Mouse (Mus musculus): ENCODE measurements at regions not wholly inside any gene's neighbourhood (a gene's known extent, or its start where the extent isn't known, plus 50 kb on each side); places are given as distances from the start of the nearest gene placed in this dataset.
A peak's percentile ranks its signal among the peaks of the same experiment; 100 is the strongest.

DNA sequence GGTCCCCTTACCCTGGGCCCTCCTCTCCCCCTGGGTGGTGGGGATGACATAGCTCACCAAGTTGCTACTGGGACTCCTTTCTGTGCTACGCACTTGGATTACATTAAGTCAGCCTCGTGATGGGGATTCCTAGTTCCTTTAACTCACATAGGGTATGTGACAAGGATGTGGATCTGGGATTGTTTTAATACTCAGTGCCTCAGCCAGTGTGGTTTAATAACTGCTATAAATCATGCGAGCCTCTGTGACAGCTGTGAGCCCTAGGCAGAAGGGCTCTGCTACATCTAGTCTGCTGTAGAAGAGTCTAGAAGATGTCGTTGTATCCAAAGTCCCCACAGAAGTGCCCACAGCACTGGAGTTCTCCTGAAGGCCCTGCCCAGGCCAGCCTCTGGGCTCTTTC is 796.5 kb upstream of the Car8 start:
- DNase-seq (ENCODE audit: low spot score in 2 of 2), result no peak

DNA sequence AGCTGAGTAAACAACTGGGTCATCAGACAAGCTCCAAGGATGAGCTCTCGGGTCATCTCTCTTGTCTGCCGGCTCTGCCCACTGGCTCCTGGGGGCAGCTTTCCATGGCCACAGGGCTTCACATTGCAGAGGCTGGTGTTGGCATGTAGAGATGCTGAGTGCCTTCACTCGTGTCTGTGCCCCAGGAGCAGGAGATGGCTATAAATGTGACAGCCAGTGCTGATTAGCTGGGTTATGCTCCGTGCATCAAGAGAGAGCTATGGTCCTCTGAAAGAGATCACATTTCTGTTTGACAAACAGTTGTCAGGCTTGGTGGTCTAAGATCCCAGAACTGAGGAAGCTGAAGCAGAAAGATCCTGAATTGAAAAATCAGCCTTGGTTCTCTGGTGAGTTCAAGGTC is 795.4 kb upstream of the Car8 start:
- no peak for DNase-seq (ENCODE audit: low spot score in 2 of 2)

DNA sequence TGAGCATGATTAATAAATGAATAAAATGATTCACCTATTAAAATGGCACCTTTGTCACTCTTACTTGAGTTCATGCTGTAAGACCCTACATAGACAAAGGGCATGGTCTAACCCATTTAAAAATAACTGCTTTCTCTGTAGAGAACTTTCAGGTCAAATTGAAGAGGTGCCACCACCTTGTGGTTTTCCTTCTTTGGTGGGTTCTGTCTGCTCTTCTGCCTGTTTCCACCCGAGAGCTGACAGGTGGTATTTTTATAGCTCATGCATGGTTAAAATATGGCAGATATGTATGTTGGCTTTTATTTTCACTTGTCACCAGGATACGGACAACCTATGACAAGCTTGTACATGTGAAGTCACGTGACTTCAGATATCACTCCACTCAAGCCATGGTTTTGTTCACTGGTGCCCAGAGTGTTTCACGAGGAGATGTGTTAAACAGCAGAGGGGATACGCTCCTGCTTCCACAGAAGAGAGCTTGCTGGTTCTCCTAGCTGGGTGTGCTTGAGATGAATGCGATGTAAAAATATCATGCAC is 794.3 kb upstream of the Car8 start:
- no peak for DNase-seq (ENCODE audit: low spot score in 2 of 2)

DNA sequence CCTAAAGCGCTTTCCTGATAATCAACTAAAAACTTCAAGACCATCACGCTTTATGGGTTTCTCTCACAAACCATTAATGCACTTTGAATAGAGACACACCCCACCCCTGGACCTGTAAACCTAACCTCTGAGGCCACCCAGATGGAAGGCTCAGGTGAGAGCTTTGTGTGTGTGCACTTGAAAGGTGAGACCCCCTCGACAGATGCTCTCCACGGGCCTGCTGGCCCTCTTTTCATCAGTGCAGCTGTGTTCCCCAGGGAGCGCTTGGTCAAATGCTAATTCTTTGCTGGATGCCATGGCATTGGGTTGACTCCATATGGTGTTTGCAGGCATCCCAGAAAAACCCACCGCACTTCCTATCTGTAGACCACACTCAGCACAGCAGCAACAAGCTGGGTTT is 792.8 kb upstream of the Car8 start:
- DNase-seq (ENCODE audit: low spot score in 2 of 2), result no peak

DNA sequence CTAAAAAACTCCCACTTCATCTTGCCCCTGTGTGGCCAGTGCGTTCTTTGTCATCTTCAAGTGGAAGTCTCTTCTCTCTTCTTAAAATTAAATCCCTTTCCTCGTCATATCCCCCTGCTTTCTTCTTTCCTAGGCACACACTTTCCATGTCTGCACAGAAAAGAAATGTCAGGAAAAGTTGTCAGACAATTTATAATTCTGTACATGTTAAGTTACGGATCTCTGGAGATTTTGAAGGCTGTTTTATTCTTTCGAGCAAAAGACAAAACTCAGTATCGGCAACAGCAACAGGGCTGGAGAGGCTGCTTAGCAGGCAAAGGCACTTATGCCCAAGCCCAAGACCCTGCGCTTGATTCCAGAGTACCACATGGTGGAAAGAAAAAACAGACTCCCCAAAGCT is 790.1 kb upstream of the Car8 start:
- no peak for DNase-seq (ENCODE audit: low spot score in 2 of 2)

DNA sequence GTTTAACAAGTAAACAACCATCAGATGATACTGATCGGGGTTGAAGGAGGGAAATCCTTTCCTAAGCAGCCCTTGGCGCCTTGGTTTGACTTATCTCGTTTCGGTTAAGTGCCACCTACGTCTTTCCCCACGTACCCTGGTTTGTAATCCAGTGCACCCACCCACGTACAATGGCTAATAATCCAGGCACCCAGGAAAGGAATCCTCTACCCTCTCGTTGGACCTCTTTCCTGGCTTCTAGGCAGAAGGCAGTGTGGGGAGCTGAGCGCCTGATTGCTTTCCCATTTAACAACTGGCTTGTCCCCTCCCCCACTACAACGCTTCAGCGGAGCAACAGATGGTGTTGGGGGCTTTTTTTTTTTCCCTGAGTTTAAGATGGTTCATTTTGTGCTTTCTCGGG is 789.6 kb upstream of the Car8 start:
- no peak for DNase-seq (ENCODE audit: low spot score in 2 of 2)

- peak; percentile 77 to 79 for DNase-seq (ENCODE audit: low spot score in 2 of 2)
Measured at GRCm38 (mm10) chr4:9027798-9028404, 789.1 kb upstream of the Car8 start.

- DNase-seq (ENCODE audit: low spot score in 2 of 2), result no peak
Measured at GRCm38 (mm10) chr4:9027383-9027782, 788.5 kb upstream of the Car8 start.

GRCm38 (mm10) chr4:9026841-9027240 is 788.0 kb upstream of the Car8 start:
- DNase-seq (ENCODE audit: low spot score in 2 of 2), result no peak

DNA sequence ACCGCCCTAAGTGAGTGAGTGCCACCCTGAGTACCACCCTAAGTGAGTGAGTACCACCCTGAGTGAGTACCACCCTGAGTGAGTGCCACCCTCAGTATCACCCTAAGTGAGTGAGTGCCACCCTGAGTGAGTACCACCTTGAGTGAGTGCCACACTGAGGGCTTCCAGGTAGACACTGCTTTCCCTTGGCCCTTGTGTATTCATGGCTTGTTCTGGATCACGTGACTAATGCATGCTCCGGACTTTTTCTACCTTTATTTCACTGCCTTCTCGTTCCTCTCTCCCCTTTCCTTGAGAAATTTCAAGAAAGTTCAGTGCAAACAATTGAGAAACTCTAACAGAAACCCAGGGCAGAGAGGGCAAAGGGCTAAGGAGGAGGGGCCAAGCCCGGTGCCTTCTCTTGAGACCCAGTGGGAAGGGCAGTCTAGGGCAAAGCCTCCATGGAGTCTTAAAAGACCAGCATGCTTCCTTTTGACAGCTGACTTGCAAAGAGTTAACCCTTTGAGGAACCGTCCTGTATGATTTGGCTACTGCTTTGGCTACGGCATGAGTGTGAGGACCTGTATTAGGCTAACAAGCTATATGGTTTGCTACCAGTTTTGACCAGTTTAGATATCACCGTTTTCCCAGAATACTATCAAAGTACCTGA is 787.1 kb upstream of the Car8 start:
- DNase-seq (ENCODE audit: low spot score in 2 of 2), result no peak

DNA sequence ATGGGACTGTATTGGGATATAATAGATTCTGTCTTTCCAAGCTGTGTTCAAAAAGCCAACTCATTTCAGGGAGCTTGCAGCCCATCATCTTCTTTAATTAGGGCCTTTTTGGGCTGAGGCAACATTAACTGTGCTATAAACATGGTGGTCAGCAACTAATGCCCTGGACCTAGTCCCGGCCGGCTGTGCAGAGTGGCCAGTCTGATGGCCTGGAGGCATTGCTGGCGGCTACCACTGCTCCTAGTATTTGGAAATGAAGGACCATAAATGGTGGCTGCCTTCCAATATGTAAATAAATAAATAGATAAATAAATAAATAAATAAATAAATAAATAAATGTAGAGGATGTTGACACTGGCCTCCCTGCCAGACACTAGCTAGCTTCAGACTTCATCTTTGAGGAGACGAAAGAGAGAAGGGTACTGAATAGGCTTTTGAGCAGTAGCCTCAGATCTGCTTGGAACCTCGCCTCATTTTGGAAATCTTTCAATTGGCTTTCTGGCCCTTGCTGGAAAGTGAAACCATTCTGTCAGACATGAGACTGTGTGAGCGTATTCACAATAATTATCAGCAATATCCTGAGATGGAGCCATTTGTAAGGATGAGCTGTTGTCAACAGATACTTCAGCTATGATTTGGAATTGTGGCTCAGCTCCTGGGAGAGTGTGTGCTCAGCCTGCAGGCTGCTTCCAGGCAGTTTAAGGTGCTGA is 785.5 kb upstream of the Car8 start:
- DNase-seq (ENCODE audit: low spot score in 2 of 2), result no peak

- no peak for DNase-seq (ENCODE audit: low spot score in 2 of 2)
Measured at GRCm38 (mm10) chr4:9019241-9020110, 780.6 kb upstream of the Car8 start.

DNA sequence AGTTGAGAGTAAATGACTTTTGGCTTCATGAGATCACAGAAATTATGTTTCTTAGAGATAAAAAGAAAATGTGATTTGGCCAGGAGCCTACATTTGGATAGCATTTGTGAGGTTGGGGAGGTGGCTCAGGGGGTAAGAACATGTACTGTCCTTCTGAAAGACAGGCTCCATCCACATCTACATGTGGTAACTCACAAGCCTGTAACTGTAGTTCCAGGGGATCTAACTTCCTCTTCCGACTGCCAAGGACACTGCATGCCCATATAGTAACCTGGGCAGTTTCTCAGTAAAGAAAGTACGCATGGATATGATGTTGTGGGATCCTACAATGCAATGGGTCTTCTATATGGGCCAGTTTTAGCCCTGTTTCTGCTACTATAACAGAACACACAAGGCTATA is 779.4 kb upstream of the Car8 start:
- DNase-seq (ENCODE audit: low spot score in 2 of 2), result no peak

DNA sequence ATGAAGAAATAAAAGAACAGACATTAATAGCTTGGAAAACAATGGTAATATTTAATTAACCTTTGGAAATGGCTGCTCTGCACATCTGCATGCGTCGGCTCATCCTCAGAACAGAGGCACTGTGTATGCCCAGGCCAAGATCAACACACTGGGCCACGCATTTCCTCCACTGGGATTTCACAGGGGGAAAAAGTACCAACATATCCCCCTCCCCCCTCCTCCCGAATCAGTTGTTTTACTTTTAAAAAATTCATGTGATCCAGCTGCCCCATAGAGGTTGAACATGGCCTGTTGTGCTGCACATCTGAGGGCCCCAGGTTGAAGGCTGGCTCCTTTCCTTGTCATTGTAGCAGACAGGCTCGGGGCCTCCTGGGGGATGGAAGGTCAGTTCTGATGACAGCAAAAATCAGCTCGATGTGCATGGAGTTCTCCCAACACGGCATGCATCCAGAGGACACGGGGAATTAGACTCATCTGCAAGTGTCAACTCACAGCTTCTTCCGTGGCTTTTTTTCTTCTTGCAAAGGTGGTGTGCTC is 777.7 kb upstream of the Car8 start:
- DNase-seq (ENCODE audit: low spot score in 2 of 2), result no peak

- no peak for DNase-seq (ENCODE audit: low spot score in 2 of 2)
Measured at GRCm38 (mm10) chr4:9015528-9016503, 777.0 kb upstream of the Car8 start.

GRCm38 (mm10) chr4:9014986-9015385 is 776.1 kb upstream of the Car8 start:
- no peak for DNase-seq (ENCODE audit: low spot score in 2 of 2)

- DNase-seq (ENCODE audit: low spot score in 2 of 2), result no peak
Measured at GRCm38 (mm10) chr4:9012787-9013186, 773.9 kb upstream of the Car8 start.

DNA sequence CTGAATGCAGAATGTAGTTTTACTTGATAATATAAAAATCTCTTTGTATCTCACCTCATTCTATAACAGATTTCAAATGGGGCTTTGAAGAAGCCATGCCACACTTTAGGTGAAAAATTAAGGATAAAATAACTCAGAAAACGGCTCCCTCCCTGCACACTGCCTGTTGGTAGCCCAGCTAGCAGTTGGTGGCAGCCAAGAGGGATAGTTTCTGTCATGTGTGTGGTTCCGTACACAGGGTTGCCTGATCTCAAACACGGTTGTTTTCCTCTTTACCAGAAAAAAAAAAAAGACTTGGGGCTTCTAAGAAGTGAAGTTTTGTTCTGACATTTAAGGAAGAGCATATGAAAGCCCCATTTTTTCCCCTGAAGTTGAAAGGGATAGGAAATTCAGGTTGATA is 773.1 kb upstream of the Car8 start:
- no peak for DNase-seq (ENCODE audit: low spot score in 2 of 2)

DNA sequence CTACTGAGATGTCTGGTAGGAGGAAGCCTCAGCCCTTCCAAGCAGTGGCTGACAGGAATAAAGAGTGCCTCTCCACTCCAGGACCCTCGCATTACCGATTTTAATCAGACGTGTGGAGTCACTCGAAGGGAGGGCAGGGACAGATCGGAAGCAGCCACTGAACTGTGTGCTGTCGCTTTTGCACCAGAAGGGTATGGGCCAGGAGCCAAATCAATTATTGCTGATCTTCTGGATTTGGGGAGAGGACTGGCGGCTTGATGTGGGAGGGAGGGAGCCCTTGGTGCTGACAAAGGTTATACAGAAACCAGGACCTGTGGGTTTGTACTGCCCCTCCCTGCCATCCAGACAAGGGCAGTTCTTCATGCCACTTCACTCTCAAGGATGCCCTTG is 772.3 kb upstream of the Car8 start:
- no peak for DNase-seq (ENCODE audit: low spot score in 2 of 2)

- no peak for DNase-seq (ENCODE audit: low spot score in 2 of 2)
Measured at GRCm38 (mm10) chr4:9010381-9011128, 771.7 kb upstream of the Car8 start.

Data from gastrocnemius, adult 8-10 months (tissue).